Mouse (Mus musculus) CH12.LX (cell line): Measurements from ENCODE around the gene Hbb-bh1. TPM values are rescaled to one million over a fixed set of nuclear protein-coding genes. Genes with fewer than 3 reads are reported as not detected.

Experiments used
- DNase-seq: peaks from one replicate; pipeline ENCODE4 v3.0.0-alpha.2; 2013; ENCODE audit errors: extremely low read depth
- H3K27ac ChIP-seq: 2 replicates; pipeline ENCODE4 v1.5.1; 2012; ENCODE audit warnings: low read depth, mild to moderate bottlenecking, control low read depth, moderate library complexity; ENCODE audit not compliant: insufficient read depth
- H3K27me3 ChIP-seq: replicated peaks from 2 replicates; pipeline ENCODE3; 2012; ENCODE audit warnings: inconsistent platforms
- H3K36me3 ChIP-seq, 2 experiments: replicated peaks in 1 of 2; 2 replicates each; pipeline versions ENCODE3 to v1.6.1; 2012; ENCODE audit warnings: inconsistent platforms in 1 of 2, low read length in 1 of 2, mild to moderate bottlenecking in 1 of 2, mixed read lengths in 1 of 2, moderate library complexity in 1 of 2; ENCODE audit not compliant: control insufficient read depth in 1 of 2, insufficient read depth in 1 of 2
- H3K4me1 ChIP-seq, 2 experiments: 2 replicates each; pipeline ENCODE4 v1.6.1; 2012; ENCODE audit warnings: inconsistent platforms in 1 of 2, moderate library complexity in 1 of 2; ENCODE audit not compliant: insufficient read depth in 2 of 2, control insufficient read depth in 1 of 2
- H3K4me2 ChIP-seq: 2 replicates; pipeline ENCODE4 v1.6.1; 2012; ENCODE audit warnings: low read depth, mild to moderate bottlenecking, control low read depth; ENCODE audit not compliant: poor library complexity, insufficient read depth, severe bottlenecking
- H3K4me3 ChIP-seq, 3 experiments: fragments of 150-350 bp in 1 of 3; sonication (generic) in 1 of 3; replicated peaks in 1 of 3; 2 replicates each; pipeline versions ENCODE3 to v1.5.1; 2011 to 2012; ENCODE audit warnings: low read depth in 2 of 3, low read length in 2 of 3, mild to moderate bottlenecking in 2 of 3, moderate library complexity in 2 of 3, control low read depth in 1 of 3, improper control_type of control experiment in 1 of 3, inconsistent platforms in 1 of 3, mixed read lengths in 1 of 3; ENCODE audit not compliant: poor library complexity in 1 of 3
- H3K79me2 ChIP-seq: replicated peaks from 2 replicates; pipeline ENCODE4 v1.6.1; 2012; ENCODE audit warnings: mild to moderate bottlenecking, moderate library complexity; ENCODE audit not compliant: control insufficient read depth, poor library complexity, insufficient read depth, severe bottlenecking; ENCODE audit errors: extremely low read depth
- H3K9ac ChIP-seq: 2 replicates; pipeline ENCODE4 v1.6.1; 2012; ENCODE audit warnings: low read depth, mild to moderate bottlenecking, control low read depth, moderate library complexity; ENCODE audit not compliant: insufficient read depth
- H3K9me3 ChIP-seq: replicated peaks from 2 replicates; pipeline ENCODE3; 2012; ENCODE audit warnings: low read length, inconsistent platforms, mixed read lengths
- CHD1 ChIP-seq: IDR thresholded peaks from 2 replicates; pipeline ENCODE4 v1.6.1; 2012; ENCODE audit warnings: low read depth, low read length, improper control_type of control experiment, inconsistent platforms
- E2F4 ChIP-seq: IDR thresholded peaks from 2 replicates; pipeline ENCODE4 v1.6.1; 2011; ENCODE audit warnings: low read depth, low read length, improper control_type of control experiment; ENCODE audit not compliant: insufficient replicate concordance
- HCFC1 ChIP-seq: IDR thresholded peaks from 2 replicates; pipeline ENCODE4 v1.6.1; 2012; ENCODE audit warnings: low read depth, mild to moderate bottlenecking, inconsistent platforms, low read length, improper control_type of control experiment
- MAZ ChIP-seq: IDR thresholded peaks from 2 replicates; pipeline ENCODE4 v1.6.1; 2012; ENCODE audit warnings: low read depth, mild to moderate bottlenecking, inconsistent platforms, low read length, improper control_type of control experiment, moderate library complexity
- MYC ChIP-seq: IDR thresholded peaks from 2 replicates; pipeline ENCODE4 v1.6.1; 2011; ENCODE audit warnings: low read depth, mild to moderate bottlenecking, improper control_type of control experiment, low read length
- NELFE ChIP-seq: IDR thresholded peaks from 2 replicates; pipeline ENCODE4 v1.6.1; 2011; ENCODE audit warnings: low read depth, low read length, improper control_type of control experiment
- PAX5 ChIP-seq: IDR thresholded peaks from 2 replicates; pipeline ENCODE4 v1.6.1; 2012; ENCODE audit warnings: low read length, inconsistent platforms, mixed read lengths
- RCOR1 ChIP-seq: conservative IDR thresholded peaks from 2 replicates; pipeline ENCODE4 v1.6.1; 2012; ENCODE audit warnings: low read depth, mild to moderate bottlenecking, inconsistent platforms, low read length, improper control_type of control experiment
- SIN3A ChIP-seq: IDR thresholded peaks from 2 replicates; pipeline ENCODE4 v1.6.1; 2012; ENCODE audit warnings: low read length, improper control_type of control experiment, inconsistent platforms
- TCF12 ChIP-seq: IDR thresholded peaks from 2 replicates; pipeline ENCODE4 v1.6.1; 2014; ENCODE audit warnings: low read depth, mild to moderate bottlenecking, inconsistent platforms, low read length, improper control_type of control experiment
- USF2 ChIP-seq: conservative IDR thresholded peaks from 2 replicates; pipeline ENCODE4 v1.6.1; 2011; ENCODE audit warnings: low read depth, low read length, improper control_type of control experiment
- ZKSCAN1 ChIP-seq: IDR thresholded peaks from 2 replicates; pipeline ENCODE4 v1.6.1; 2012; ENCODE audit warnings: low read depth, inconsistent platforms, low read length, improper control_type of control experiment, borderline replicate concordance
- dilution Hi-C: fragments of 300-500 bp; cut with MboI; formaldehyde crosslinking; loops from 2 replicates; pipeline ENCODE4 v1.14.3; 2020; ENCODE audit warnings: low sequenced_read_pairs; ENCODE audit not compliant: extremely low pct_unique_long_range_greater_than_20kb, extremely low pct_ligation_motif_present
- in situ Hi-C: fragments of 300-500 bp; cut with MboI; formaldehyde crosslinking; loops from 3 replicates; pipeline ENCODE4 v1.14.3; 2019; ENCODE audit warnings: low sequenced_read_pairs, low pct_ligation_motif_present, low pct_unique_long_range_greater_than_20kb, mixed read lengths
- polyA plus RNA-seq: library from polyadenylated mRNA; unstranded; fragments of >175 nt; gene quantifications from 2 replicates; pipeline ENCODE4 v1.2.1, GENCODE M21; 2012; ENCODE audit warnings: low read depth; ENCODE audit not compliant: insufficient read length
- total RNA-seq, 2 experiments: library from RNA; depleted of rRNA; stranded (reverse); fragments of 300-350 nt in 1 of 2; fragments of >200 nt in 1 of 2; gene quantifications; 2 replicates each; pipeline ENCODE4 v1.2.3; 2012 to 2014

Gene Hbb-bh1
- total and polyA plus RNA-seq, 3 experiments, result 0.95 TPM; not detected in 2

- H3K4me1 ChIP-seq, result peaks cover 8 to 33% of the 10 kb centered on the region in 2 experiments; a peak in 3 of 4 replicates
- H3K27ac ChIP-seq, result no peak overlapping the region
Measured at GRCm38 (mm10) chr7:103859076-103859475, 16.1 kb upstream of the Hbb-bh1 start.

DNA sequence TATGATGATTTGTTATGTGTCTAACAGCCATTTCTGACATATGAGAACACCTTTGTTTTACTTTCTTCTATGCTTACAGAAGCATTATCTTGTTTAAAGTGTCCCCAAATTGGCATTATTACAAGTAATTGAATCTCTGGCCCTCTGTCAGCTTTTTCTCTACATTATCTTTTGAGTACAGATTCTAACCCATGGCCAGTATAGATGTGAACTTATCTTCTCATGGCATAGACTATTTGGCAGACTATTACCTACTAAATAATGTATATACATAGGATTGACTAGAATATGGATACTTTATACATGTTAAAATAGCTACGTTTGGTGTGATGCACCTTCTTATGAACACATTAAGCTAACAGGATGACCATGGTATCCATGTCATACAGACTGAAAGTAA lies 11.7 kb upstream of the Hbb-bh1 start:
- no peaks in the 10 kb centered on the region for H3K36me3 ChIP-seq
- H3K4me3 ChIP-seq, result no peak overlapping the region
- dilution Hi-C loops, result no loop called here
- no peak for DNase-seq
- H3K27me3 ChIP-seq, result no peaks in the 10 kb centered on the region
- no peak overlapping the region for H3K27ac ChIP-seq
- no peak for TF ChIP-seq TCF12
- H3K9me3 ChIP-seq, result no peaks in the 10 kb centered on the region
- H3K4me2 ChIP-seq, result no peak overlapping the region
- in situ Hi-C loops, result no loop called here
- H3K4me1 ChIP-seq, result peaks cover 0 to 7% of the 10 kb centered on the region in 2 experiments; a peak in 2 of 4 replicates
- no peaks in the 10 kb centered on the region for H3K79me2 ChIP-seq
- no peak overlapping the region for H3K9ac ChIP-seq

More at GRCm38 (mm10) chr7:103859076-103859475, 16.1 kb upstream of the Hbb-bh1 start:
- no peaks in the 10 kb centered on the region for H3K27me3 ChIP-seq
- H3K36me3 ChIP-seq, result no peaks in the 10 kb centered on the region
- DNase-seq, result no peak
- dilution Hi-C loops, result no loop called here
- TF ChIP-seq PAX5, result no peak
- no peak for TF ChIP-seq HCFC1
- TF ChIP-seq ZKSCAN1, result no peak
- TF ChIP-seq SIN3A, result no peak
- no peak for TF ChIP-seq USF2
- no peak for TF ChIP-seq CHD1
- no peaks in the 10 kb centered on the region for H3K79me2 ChIP-seq
- in situ Hi-C loops, result no loop called here
- H3K9me3 ChIP-seq, result no peaks in the 10 kb centered on the region
- H3K4me2 ChIP-seq, result no peak overlapping the region
- no peak overlapping the region for H3K9ac ChIP-seq
- no peak overlapping the region for H3K4me3 ChIP-seq

DNA sequence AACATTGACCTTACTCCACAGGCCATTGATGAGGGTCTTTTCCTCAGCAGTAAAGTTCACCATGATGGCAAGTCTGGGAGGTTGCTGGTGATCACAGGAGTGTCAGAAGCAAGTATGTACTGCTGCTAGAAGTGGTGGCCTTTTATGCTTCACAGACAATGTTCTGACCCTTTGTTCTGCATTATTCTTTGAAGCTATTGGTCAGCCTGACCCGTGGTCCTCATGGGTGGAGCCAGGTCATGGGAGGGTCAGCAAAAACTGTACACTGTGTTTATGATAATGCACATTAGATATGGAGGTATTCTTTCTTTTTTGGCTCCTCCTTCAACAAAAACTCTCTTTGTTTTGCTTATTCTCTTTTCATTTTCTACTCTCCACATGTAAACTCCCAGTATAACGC lies 10.1 kb upstream of the Hbb-bh1 start, which contains the start of gene Hbb-y:
Gene Hbb-y, minus strand, starts transcription at position 127 of the 400 bp plus-strand sequence.
- Histone ChIP-seq H3K4me3 (no peak within 1 kb of the TSS), H3K4me1 (no peaks in the 10 kb centered on the region; a peak in 1 of 4 replicates), H3K4me2 (no peak within 1 kb of the TSS), H3K9ac (no peak within 1 kb of the TSS), H3K36me3 (no peaks in the 10 kb centered on the region), H3K27ac (no peak within 1 kb of the TSS), H3K79me2 (no peaks in the 10 kb centered on the region), H3K9me3 (no peaks in the 10 kb centered on the region), H3K27me3 (no peaks in the 10 kb centered on the region)
- dilution Hi-C loops, result no loop called here
- TF ChIP-seq RCOR1 (no peak), MYC (no peak), E2F4 (no peak), NELFE (no peak), MAZ (no peak)
- in situ Hi-C loops, result no loop called here
- DNase-seq, result no peak
